Mouse (Mus musculus) kidney, adult 18-20 months (tissue): ENCODE results near the gene Lce1l.
"Not testable (repeated sequence)": the region's sequence is repeated elsewhere in the genome, so short reads cannot be mapped to it uniquely, and the experiment has no call there.

Experiments used
- DNase-seq: peaks from one replicate; pipeline ENCODE4 v3.0.0; 2021

Gene Lce1l

DNA sequence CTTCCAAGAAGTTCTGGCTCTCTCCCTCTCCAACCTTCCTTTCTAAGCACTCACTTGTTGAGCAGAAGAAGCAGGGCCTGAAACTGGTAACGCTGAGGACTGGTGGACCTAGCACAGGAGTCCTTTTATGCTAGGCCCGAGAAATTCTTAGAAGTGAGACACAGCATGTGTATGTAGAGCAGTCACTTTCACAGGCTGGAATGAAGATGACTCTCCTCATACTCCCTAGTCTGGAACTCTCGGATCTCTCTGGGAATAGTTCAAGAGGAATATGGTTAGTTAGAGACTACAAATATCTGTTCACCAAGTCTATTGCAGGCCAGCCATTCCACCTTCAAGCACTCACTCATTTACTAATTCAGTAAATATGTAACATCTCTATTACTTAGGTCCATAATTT lies at the start of gene Lce1l:
Gene Lce1l (minus strand): TSS at position 101 of the 400 bp plus-strand sequence.
- DNase-seq, result no peak

- DNase-seq, result no peak
Measured at GRCm38 (mm10) chr3:92894489-92894888, 43.4 kb upstream of the Lce1l start.

DNA sequence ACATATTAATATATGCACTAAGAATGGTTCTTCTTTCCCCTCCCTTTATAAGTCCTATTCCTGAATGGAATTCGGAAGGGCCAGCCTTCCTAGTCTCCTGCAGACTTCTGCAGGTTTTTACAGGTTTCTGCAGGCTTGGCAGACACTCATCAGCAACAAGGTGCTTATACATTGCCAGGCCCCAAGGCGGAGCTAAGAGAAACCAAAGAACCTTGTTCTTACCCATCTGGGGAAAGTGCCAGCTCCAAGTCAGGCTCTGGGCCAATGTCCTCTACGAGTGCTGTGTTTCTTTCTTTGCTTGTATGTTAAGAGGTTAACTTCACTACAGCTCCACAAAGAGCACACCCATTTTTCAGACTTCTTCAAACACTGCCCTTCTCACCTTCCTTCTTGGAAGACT lies 43.0 kb upstream of the Lce1l start:
- peak; percentile 53 for DNase-seq

DNA sequence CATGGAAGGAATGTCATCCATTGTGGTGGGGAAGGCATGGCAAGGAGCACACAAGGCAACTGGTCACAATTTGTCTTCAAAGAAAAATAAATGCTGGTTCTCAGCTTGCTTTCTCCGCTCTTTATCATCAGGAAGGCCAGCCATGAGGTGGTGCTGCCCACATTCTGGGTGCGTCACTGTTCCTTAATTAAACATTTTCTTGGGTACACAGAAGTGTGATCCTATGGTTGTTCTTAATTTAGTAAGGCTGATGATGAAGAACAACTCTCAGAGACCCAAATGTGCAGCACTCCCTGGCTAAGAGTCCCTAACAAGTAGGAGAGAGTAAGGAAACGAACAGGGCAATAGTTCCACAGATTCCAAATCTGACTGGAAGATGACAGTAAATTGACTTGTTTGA lies 23.1 kb upstream of the Lce1l start:
- DNase-seq, result no peak

DNA sequence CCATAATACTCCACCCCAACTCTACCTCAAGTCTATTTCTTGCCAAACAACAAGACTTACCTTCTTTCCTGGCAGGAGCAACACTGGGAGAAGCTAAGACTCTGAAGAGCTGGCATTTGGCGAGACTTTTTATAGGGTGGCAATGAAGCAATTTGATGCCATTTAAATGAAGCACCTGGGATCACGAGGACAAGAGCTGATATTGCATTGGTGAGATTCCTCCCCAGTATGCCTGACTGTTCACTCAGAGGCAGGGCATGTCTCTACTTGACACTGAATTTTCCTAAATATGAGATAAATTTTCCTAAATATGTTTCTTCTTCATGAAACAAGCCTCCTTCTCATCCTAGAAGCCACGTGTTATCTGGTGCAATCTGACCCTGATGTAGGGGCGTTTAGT lies 19.0 kb upstream of the Lce1l start, which contains the start of gene 2310050C09Rik:
Gene 2310050C09Rik (minus strand): TSS at position 101 of the 400 bp plus-strand sequence.
- DNase-seq, result no peak

DNA sequence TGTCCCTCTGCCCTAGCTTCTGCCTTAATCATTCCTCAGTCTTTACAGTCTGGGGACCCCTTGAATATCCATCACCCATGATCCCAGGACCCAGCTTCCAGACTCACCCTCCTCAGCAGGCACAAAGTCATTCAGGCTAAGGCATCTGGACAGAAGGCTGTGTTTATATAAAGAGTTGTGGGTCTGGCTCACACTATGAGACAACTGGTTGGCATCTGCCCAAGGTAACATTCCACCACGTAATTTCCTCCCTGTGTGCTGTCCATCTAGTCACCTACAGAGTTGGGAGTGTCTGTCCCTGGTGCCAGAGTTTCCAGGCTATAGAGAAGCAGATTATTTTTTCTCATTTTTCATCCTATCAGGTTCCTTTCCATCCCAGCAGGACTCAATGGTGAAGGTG lies 24.0 kb downstream of the Lce1l start, which contains the start of gene Kprp:
Gene Kprp (minus strand): TSS at position 140 of the 400 bp plus-strand sequence.
- no peak for DNase-seq

- no peak for DNase-seq
Measured at GRCm38 (mm10) chr3:92825808-92826207, 25.3 kb downstream of the Lce1l start.

GRCm38 (mm10) chr3:92816036-92816435 lies 35.0 kb downstream of the Lce1l start:
- not testable (repeated sequence) for DNase-seq

- DNase-seq, result no peak
Measured at GRCm38 (mm10) chr3:92815581-92815980, 35.5 kb downstream of the Lce1l start.

DNA sequence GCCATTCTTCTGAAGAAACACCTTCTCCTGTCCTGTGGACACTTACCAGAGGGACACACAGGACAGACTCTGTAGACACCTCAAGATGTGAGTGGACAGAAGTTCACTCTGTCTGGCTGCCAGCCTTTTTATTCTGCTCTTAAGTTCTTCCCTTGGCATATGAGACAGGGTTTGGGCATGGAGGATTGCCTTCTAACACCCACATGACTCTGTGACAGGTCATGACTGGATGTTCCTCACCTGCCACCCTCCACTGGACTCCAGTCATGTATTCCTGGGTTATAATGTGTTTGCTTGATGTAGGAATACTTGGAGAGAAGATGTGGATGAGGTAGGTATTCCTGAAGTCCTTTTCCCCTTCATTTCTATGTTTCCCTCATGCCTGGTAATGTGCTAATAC lies 43.3 kb downstream of the Lce1l start, which contains the start of gene Lce1k:
Gene Lce1k (minus strand): TSS at position 101 of the 400 bp plus-strand sequence.
- DNase-seq, result no peak
